Mouse (Mus musculus) urinary bladder, postnatal 25 days (tissue): Measurements from ENCODE around the gene Dapk2.

Experiments used
- DNase-seq: peaks from one replicate; pipeline ENCODE4 v3.0.0; 2022; ENCODE audit warnings: low spot score

The Dapk2 gene

DNA sequence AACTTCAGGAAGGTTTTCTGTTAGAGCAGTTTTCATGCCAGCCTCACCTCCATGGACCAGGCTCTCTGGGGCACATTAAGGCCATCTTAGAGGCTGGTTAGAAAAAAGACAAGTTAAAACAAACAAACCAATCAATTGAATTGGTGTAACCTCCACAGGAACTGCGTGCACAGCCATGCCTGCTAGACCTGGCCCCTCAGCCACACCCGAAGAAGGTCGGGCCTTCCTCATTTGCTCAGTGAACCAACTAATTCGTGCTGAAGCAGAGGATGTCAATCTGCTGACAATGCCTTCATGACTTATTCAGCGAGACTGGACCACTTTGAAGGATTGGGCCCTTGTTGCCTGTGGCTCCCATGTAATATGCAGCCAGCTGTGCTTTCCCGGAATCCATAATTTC lies 28.4 kb downstream of the Dapk2 start:
- no peak for DNase-seq

GRCm38 (mm10) chr9:66189026-66189425 lies 31.0 kb downstream of the Dapk2 start:
- DNase-seq: no peak

DNA sequence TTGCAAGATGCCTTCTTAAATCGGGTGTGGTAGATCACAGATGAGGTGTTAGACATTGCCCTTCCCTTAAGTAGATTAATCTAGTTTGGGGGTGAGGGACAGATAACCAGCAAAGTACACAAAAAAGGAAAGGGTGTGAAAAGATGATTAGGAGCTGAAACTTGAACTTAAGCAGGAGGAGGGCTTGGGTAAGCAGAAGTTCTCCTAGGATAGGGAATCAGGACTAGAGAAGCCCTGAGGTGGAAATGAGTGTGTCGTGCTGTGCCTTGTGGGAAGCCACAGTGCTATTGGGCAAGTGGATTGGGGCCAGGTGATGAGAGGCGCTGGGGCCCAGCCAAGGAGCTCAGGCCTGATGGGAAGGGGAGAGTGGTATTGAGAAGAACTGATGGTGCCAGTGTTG lies 36.0 kb downstream of the Dapk2 start:
- no peak for DNase-seq

- no peak for DNase-seq
These were observed 38.5 kb downstream of the Dapk2 start for GRCm38 (mm10) chr9:66196561-66196960.

- DNase-seq: no peak
These were observed 40.5 kb downstream of the Dapk2 start for GRCm38 (mm10) chr9:66198533-66198932.

- DNase-seq: no peak
These were observed 41.8 kb downstream of the Dapk2 start for GRCm38 (mm10) chr9:66199657-66200410.

DNA sequence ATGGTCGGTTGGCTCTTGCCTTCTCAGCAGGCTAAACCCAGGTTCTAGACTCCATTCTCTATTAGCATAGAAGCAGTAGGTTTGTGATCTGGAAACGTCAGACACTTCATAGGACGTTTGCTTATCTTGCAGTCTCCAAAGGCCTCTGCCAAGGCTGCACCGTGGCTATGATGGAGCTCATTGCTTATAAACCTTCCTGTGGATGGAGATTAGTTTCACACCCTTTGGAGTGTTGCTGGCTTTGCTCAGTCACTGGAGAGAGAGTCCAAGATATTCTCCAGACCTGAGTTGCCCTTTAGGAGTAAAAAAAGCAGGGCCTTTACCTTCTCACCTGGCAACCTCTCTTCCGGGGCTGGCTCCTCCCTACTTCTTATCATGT lies 42.4 kb downstream of the Dapk2 start:
- DNase-seq: no peak

DNA sequence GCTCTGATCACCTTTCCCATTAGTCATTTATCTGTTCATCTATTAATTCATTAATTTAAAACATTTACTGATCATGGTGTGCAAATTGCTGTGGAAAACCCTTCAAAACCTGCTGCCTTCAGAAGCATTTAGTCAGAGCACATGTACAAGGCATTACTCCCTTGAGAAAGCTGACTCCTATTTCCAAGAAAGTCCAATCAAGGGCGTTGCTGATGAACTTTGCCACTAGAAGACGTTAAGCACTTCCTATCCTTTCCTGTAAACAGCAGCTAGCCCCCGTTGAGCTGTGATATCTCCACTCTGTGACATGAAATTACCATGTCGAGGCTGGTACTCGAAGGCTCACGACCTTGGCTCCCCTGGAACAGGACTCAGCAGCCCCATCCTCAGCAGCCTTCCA lies 43.6 kb downstream of the Dapk2 start:
- DNase-seq: no peak

- no peak for DNase-seq
These were observed 44.4 kb downstream of the Dapk2 start for GRCm38 (mm10) chr9:66202463-66202862.

GRCm38 (mm10) chr9:66205702-66206101 lies 47.7 kb downstream of the Dapk2 start:
- DNase-seq: no peak

GRCm38 (mm10) chr9:66206825-66207224 lies 48.8 kb downstream of the Dapk2 start:
- DNase-seq: peak; percentile 43

DNA sequence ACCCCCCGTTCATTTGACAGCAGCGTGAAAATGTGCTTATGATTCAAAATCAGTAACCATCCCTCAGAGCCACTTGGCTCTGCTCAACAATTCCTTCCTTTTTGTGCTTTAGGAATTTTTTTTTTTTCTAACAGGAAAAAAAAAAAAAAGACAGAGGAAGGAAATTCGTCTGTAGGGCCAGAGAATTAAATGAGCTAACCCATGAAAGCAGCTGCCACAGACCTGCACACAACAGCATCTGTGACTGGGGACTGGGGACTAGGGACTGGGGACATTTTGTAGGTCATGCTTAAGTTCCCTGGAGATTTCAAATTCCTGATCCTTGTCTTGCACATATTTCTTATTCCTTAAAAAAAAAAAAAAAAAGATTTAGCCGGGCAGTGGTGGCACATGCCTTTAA lies 53.4 kb downstream of the Dapk2 start:
- DNase-seq: no peak

GRCm38 (mm10) chr9:66212088-66212487 lies 54.1 kb downstream of the Dapk2 start:
- no peak for DNase-seq

- no peak for DNase-seq
These were observed 54.8 kb downstream of the Dapk2 start for GRCm38 (mm10) chr9:66212802-66213201.

- no peak for DNase-seq
These were observed 55.5 kb downstream of the Dapk2 start for GRCm38 (mm10) chr9:66213386-66214032.

DNA sequence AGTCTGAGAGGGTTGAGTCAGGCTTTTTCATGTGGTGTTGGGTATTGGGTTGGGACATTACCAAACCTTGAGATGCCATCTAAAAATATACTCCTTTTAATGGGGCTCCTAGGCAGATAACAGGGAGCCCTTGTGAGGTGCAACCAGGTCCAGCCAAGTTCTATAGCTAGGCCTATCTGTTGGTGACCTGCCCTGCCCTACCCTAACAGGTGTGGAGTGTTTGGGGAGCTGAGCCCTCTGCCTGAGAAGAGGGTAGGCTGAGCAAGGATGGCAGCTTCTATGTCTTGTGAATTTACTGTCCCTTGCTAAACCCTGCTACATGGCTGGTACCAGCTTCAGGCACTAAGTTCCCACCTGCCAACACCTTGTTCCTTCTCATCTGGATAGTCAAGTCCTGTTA lies 57.5 kb downstream of the Dapk2 start:
- no peak for DNase-seq

GRCm38 (mm10) chr9:66217970-66218369 lies 59.9 kb downstream of the Dapk2 start:
- DNase-seq: no peak

- no peak for DNase-seq
These were observed 61.1 kb downstream of the Dapk2 start for GRCm38 (mm10) chr9:66218917-66219725.

- DNase-seq: no peak
These were observed 65.8 kb downstream of the Dapk2 start for GRCm38 (mm10) chr9:66223872-66224271.

GRCm38 (mm10) chr9:66225737-66226485 lies 67.9 kb downstream of the Dapk2 start:
- no peak for DNase-seq

DNA sequence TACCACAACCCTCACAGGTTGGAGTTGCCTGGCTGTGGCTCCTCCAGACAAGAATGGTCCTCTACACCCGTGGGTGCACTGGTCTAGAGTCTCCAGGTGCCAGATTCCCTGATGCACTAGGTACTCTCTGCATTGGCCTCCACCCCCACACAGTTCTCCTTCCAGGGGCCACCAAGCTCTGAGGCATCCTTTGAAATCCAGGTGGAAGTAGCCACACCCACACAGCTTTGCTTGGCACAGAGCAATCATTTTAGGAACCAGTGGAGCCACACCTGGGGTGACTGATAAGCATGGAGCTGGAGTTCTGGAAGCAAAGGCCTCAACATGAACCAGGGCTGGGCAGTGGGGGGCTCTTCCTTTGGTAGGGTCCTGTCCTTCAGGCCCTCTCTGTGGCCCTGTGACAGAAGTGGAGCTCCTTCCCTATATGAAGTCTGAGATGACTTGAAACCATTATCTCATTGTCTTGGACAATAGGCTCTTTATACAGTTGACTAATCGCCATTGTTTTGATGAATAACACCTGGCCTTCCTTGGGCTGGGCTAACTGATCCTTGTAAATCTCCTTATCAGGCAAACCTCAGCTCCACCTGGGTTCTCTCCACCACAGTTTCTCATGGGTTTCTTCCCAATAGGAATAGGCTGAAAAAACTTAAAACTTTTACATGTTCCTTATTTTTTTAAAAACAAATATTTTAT lies 70.6 kb downstream of the Dapk2 start:
- DNase-seq: no peak
